Mouse (Mus musculus): ENCODE data around the gene Ankrd36.

DNA sequence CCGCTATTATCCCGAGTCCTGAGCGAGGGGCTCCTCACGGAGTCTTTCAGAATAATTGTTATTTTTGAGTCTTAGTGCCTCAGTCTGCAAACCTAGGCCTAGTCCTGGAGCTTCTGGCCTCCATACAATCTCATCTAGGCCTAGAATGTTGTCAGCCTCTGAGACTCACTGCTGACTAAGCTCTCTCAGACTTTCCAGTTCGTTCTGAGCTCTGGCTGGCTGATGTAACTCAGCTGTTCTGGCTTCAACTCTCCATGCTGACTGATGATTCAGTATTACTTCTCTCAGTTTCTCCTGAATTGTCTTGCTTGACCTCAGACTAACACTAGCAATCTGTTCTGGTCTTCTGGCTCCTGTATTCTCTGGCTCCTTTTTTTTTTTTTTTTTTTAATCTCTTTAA, 18.1 kb upstream of the Ankrd36 start:
- TF ChIP-seq CTCF (IDR thresholded peaks at IDR 0.05; ENCODE audit: extremely low read depth, insufficient read depth, low read length) (no peak), POLR2A (IDR thresholded peaks at IDR 0.05; ENCODE audit: extremely low read depth, insufficient read depth, low read length) (no peak)

All from cortical plate, adult 2 months (tissue).